Mouse (Mus musculus) neural tube, embryonic 12.5 days (tissue): ENCODE data around the gene Mybpc2. TPM values are rescaled to one million over a fixed set of nuclear protein-coding genes. Genes with fewer than 3 reads are reported as not detected.

Experiments used
- ATAC-seq: fragments of 200-750 bp; cut with Nextera tagmentation; 2 replicates; pipeline ENCODE4 v1.8.0; 2017; ENCODE audit warnings: low read depth, mild to moderate bottlenecking, moderate TSS enrichment, moderate library complexity; ENCODE audit not compliant: low FRiP score
- H3K27ac ChIP-seq: fragments of 300-500 bp; sonication (generic); 2 replicates; pipeline ENCODE4 v1.5.1; 2016
- H3K27me3 ChIP-seq: fragments of 300-500 bp; sonication (generic); replicated peaks from 2 replicates; pipeline ENCODE4 v1.6.1; 2016; ENCODE audit warnings: mild to moderate bottlenecking
- H3K36me3 ChIP-seq: fragments of 300-500 bp; sonication (generic); 2 replicates; pipeline ENCODE4 v1.6.1; 2016; ENCODE audit warnings: mild to moderate bottlenecking
- H3K4me1 ChIP-seq: fragments of 300-500 bp; sonication (generic); 2 replicates; pipeline ENCODE4 v1.6.1; 2016
- H3K4me2 ChIP-seq: fragments of 300-500 bp; sonication (generic); replicated peaks from 2 replicates; pipeline ENCODE4 v1.6.1; 2016; ENCODE audit warnings: mild to moderate bottlenecking
- H3K4me3 ChIP-seq: fragments of 300-500 bp; sonication (generic); 2 replicates; pipeline ENCODE4 v1.5.1; 2016
- H3K9ac ChIP-seq: fragments of 300-500 bp; sonication (generic); 2 replicates; pipeline ENCODE4 v1.6.1; 2016; ENCODE audit warnings: mild to moderate bottlenecking
- H3K9me3 ChIP-seq: fragments of 300-500 bp; sonication (generic); 2 replicates; pipeline ENCODE4 v1.6.1; 2016; ENCODE audit warnings: mild to moderate bottlenecking
- WGBS: fragments of 180-500 bp; shearing (Covaris S2); methylation state at CpG from one replicate; pipeline ENCODE4 v1.1.7; 2016; 5-methylcytosine and 5-hydroxymethylcytosine counted together
- polyA plus RNA-seq: library from polyadenylated mRNA; unstranded; fragments of >200 nt; fragmentation: Nextera tagmentation; extraction: Ambion mirVana; gene quantifications from 2 replicates; pipeline ENCODE4 v1.2.1, GENCODE M21; 2016

The Mybpc2 gene
- polyA plus RNA-seq, 1 experiment from 2014 or later: 0.11 TPM

DNA sequence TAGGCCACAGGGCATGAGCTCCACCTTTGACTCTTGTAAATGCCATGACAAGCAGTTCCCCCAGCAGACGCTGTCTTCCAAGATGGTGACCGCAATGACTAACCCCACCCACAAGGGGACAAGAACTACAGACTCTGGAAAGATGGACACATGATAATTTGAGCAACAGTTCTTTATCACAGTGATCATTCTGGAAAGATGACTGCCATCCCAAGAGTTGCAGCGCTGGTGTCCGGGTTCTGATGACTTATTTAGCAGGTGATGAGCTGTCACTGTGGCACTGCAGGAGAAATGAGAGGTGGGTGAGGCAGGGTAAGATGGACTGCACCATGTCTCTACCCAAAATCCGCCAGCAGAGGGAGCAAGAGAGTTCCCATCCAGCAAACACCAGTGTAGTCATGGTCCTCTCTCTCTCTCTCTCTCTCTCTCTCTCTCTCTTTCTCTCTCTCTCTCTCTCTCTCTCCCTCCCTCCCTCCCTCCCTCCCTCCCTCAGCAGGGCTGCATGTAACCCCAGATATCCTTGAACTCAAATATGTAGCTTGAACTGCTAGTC, 22.8 kb downstream of the Mybpc2 start:
- H3K4me1 ChIP-seq: peaks cover 4% of the 10 kb centered on the region; the same call in 1 of the 2 replicates
- H3K27ac ChIP-seq: no peak overlapping the region
- H3K9me3 ChIP-seq: no peaks in the 10 kb centered on the region
- no peak for ATAC-seq
- no peak overlapping the region for H3K9ac ChIP-seq
- WGBS: 38% methylated on average over 5 of the region's 5 CpGs
- no peak overlapping the region for H3K4me2 ChIP-seq
- no peak overlapping the region for H3K4me3 ChIP-seq
- H3K36me3 ChIP-seq: no peaks in the 10 kb centered on the region
- 0 out of 2 replicates have a peak, but pooled peaks cover 5% of the 10 kb centered on the region for H3K27me3 ChIP-seq

DNA sequence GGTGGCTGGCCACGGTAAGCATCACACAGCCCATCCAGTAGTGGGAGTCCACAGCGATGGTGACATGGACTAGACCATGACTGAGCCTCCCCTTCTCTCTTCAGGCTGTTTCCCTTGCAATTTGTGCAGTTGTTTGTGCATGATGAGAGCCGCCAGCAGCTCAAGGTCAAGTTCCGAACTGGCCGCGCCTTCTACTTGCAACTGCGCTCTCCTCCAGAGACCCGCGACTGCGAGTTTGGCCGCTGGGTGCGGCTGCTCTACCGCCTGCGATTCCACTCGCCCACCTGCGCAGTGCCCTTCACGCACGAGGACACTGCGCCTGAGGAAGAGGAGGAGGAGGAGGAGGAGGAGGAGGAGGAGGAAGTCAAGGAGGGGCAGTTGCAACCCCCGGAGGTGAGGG, 24.4 kb downstream of the Mybpc2 start:
- Histone ChIP-seq H3K4me1 (peaks cover 12% of the 10 kb centered on the region), H3K27ac (no peak overlapping the region), H3K9me3 (no peaks in the 10 kb centered on the region), H3K36me3 (no peaks in the 10 kb centered on the region), H3K9ac (no peak overlapping the region), H3K4me2 (no peak overlapping the region), H3K4me3 (no peak overlapping the region), H3K27me3 (0 out of 2 replicates have a peak, but pooled peaks cover 5% of the 10 kb centered on the region)
- 59% methylated on average over 20 of the region's 20 CpGs for WGBS
- ATAC-seq: no peak

DNA sequence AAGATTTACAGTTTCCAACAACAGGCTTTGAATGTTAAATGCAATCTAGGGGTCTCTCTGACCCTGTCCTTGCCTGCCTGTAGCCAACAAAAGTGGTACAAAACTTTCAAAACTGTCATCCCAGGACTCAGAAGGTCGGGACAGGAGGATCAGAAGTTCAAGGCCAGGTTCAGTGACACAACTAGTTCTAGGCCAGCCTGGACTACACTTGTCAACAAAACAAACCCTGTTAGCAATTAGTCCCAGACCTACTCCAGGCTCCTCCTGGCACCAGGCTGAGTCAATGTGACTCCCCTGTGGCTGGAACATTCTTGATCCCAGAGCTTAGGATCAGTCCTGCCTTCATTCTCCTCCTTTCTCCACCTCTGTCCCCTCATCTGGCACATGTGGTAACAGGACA, 25.5 kb downstream of the Mybpc2 start:
- H3K27me3 ChIP-seq: 0 out of 2 replicates have a peak, but pooled peaks cover 5% of the 10 kb centered on the region
- no peak overlapping the region for H3K4me3 ChIP-seq
- H3K9me3 ChIP-seq: no peaks in the 10 kb centered on the region
- H3K9ac ChIP-seq: no peak overlapping the region
- H3K36me3 ChIP-seq: no peaks in the 10 kb centered on the region
- peaks cover 18% of the 10 kb centered on the region for H3K4me1 ChIP-seq
- no peak for ATAC-seq
- 81% methylated on average over 1 of the region's 1 CpGs for WGBS
- H3K27ac ChIP-seq: no peak overlapping the region
- no peak overlapping the region for H3K4me2 ChIP-seq

DNA sequence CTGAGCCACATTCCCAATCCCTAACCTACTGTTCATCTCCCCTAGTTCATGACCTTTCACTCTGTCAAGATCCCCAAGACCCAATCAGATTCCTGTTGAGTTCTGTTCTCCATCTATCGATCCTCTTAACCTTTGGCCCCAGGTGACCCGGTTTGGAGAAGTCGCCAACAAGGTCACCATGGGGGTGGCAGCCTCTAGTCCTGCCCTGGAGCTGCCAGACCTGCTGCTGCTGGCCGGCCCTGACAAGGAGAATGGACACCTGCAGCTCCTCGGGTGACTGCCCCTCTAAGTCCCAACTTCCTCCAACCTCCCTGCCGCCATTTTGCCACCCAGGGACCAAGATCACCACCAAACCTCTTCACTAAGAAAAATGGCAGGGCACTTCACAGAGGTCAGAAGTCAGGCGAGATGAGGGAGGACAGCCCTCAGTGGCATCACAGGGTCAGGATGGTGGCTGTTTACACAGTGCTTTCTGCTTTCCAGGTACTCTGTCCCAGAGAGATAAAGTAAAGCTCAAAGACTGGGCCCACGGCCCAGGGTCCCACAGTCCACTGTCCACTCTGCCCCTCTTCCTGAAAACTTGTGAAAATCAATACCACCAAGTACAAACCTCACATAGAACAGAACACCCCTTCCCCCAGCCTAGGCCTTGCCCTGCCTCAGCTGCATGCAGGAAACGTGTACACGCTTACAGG, 26.9 kb downstream of the Mybpc2 start:
- H3K27me3 ChIP-seq: 0 out of 2 replicates have a peak, but pooled peaks cover 5% of the 10 kb centered on the region
- peaks cover 18% of the 10 kb centered on the region for H3K4me1 ChIP-seq
- H3K9ac ChIP-seq: 0 out of 2 replicates have a peak overlapping the region, but pooled peaks have one; percentile 83
- H3K9me3 ChIP-seq: no peaks in the 10 kb centered on the region
- peak overlapping the region; percentile 76 for H3K4me3 ChIP-seq
- peak overlapping the region; percentile 85 for H3K4me2 ChIP-seq
- no peak overlapping the region for H3K27ac ChIP-seq
- ATAC-seq: no peak
- peaks cover 10% of the 10 kb centered on the region for H3K36me3 ChIP-seq
- WGBS: 89% methylated on average over 10 of the region's 10 CpGs

DNA sequence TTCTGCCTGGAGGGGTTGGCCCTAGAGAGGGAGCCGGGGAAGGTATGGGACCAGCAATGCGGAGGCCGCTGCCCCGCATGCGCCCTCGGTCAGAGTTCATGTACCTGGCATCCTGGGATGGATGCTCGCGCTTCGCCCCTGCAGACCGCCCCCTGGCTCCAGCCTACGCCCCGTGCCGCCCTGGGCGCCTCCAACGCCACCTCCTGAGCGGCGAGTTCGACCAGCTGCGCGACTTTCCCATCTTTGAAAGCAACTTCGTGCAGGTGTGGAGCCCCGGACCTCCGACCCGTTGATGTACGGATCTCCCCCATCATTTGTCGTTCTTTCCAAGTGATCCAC, 27.7 kb downstream of the Mybpc2 start:
- H3K4me1 ChIP-seq: peaks cover 18% of the 10 kb centered on the region
- H3K9me3 ChIP-seq: no peaks in the 10 kb centered on the region
- H3K4me2 ChIP-seq: peak overlapping the region; percentile 85
- H3K9ac ChIP-seq: peak overlapping the region; percentile 83
- ATAC-seq: no peak
- peak overlapping the region; percentile 74 for H3K27ac ChIP-seq
- H3K4me3 ChIP-seq: peak overlapping the region; percentile 76
- 0 out of 2 replicates have a peak, but pooled peaks cover 5% of the 10 kb centered on the region for H3K27me3 ChIP-seq
- peaks cover 17% of the 10 kb centered on the region for H3K36me3 ChIP-seq
- WGBS: under 1% methylated on average over 26 of the region's 26 CpGs

DNA sequence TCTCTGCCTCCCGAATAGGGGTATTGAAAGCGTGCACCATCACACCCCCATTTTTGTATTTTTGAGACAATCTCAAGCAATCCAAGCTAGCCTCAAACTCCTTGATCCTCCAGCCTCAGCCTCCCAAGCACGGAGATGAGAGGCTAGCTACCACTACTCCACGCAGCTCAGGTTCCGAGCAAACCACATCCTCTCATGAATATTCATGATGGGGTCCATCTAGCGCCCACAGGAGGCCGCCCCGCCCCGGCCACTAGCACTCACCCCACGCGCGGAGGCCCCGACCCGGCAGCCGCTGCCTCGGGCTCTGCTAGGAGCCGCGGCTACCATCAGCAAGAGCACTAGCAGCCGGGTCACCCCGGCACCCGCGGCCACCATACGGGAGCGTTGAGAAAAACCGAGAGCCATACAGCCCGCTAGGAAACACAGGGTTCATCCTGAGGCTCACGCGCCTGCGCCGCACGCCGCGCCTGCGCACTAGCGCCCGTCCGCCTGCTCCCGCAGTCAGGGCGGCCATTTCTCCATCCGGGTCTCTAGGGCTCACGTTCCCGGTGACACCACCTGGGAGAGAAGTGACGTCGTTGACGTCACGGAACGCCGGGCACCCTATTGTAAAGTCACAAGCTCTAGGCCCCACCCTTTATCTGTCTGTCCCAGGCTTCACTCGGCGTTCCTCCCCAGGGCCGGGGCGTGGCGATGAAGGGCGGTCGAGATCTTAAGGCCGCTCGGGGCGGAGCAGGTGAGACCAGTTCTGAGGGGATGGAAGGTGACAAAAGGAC, 28.3 kb downstream of the Mybpc2 start, which contains the start of the genes Emc10 and Fam71e1:
Emc10 (minus strand) TSS at position 538 of the 779 bp plus-strand sequence.
Fam71e1 (plus strand) TSS at position 590 of the 779 bp plus-strand sequence.
- peaks cover 18% of the 10 kb centered on the region for H3K4me1 ChIP-seq
- peak within 1 kb of the TSS; percentile 84 for H3K9ac ChIP-seq
- WGBS: 1% methylated on average over 58 of the region's 58 CpGs
- peak; percentile 97 for ATAC-seq
- H3K27me3 ChIP-seq: 0 out of 2 replicates have a peak, but pooled peaks cover 5% of the 10 kb centered on the region
- peak within 1 kb of the TSS; percentile 76 for H3K4me3 ChIP-seq
- peaks cover 23% of the 10 kb centered on the region for H3K36me3 ChIP-seq
- H3K4me2 ChIP-seq: peak within 1 kb of the TSS; percentile 85
- no peaks in the 10 kb centered on the region for H3K9me3 ChIP-seq
- H3K27ac ChIP-seq: peak within 1 kb of the TSS; percentile 93

DNA sequence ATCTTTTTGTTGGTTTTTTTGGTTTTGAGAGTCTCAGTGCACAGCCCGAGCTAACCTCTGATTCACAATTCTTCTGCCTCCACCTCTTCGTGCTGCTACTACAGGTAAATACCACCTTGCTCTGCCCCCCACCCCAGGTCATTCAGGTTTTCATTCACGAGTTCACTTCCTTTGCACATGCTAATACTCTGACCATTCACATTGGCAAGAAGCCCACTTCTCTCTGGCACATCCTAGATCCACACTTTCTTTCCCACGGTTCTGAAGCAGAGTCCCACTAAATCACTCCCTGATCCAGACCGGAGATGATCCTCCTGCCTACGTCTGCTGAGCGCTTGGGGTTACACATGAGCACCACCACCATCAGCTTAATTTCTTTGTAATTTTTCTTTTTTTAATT, 29.4 kb downstream of the Mybpc2 start:
- peak overlapping the region; percentile 84 for H3K9ac ChIP-seq
- ATAC-seq: no peak
- no peak overlapping the region for H3K27ac ChIP-seq
- 0 out of 2 replicates have a peak, but pooled peaks cover 2% of the 10 kb centered on the region for H3K27me3 ChIP-seq
- H3K36me3 ChIP-seq: peaks cover 34% of the 10 kb centered on the region
- peak overlapping the region; percentile 85 for H3K4me2 ChIP-seq
- 87% methylated on average over 7 of the region's 7 CpGs for WGBS
- H3K9me3 ChIP-seq: no peaks in the 10 kb centered on the region
- H3K4me3 ChIP-seq: no peak overlapping the region
- H3K4me1 ChIP-seq: peaks cover 18% of the 10 kb centered on the region

DNA sequence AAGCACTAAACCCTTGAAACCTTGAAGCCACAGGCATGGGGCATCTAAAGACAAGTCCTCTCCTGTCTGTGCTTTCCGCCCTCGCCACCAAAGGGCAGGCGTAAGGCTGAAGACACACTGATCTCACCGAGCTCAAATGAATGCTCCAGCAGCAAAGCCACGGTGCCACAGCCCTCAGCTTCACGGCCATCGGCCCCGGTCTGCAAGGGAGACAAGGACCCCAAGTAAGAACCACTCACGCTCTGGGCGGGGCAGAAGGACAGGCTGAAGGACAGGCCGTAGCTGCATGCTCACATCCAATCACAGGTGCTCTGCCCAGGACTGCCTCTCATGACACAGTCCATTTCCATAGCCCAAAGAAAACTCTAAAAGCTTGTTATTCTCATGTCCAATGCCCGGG, 29.8 kb downstream of the Mybpc2 start:
- H3K27ac ChIP-seq: no peak overlapping the region
- H3K4me2 ChIP-seq: peak overlapping the region; percentile 85
- WGBS: 90% methylated on average over 12 of the region's 12 CpGs
- no peak overlapping the region for H3K9ac ChIP-seq
- H3K9me3 ChIP-seq: no peaks in the 10 kb centered on the region
- peaks cover 18% of the 10 kb centered on the region for H3K4me1 ChIP-seq
- H3K27me3 ChIP-seq: no peaks in the 10 kb centered on the region
- ATAC-seq: no peak
- H3K36me3 ChIP-seq: peaks cover 38% of the 10 kb centered on the region
- H3K4me3 ChIP-seq: no peak overlapping the region

DNA sequence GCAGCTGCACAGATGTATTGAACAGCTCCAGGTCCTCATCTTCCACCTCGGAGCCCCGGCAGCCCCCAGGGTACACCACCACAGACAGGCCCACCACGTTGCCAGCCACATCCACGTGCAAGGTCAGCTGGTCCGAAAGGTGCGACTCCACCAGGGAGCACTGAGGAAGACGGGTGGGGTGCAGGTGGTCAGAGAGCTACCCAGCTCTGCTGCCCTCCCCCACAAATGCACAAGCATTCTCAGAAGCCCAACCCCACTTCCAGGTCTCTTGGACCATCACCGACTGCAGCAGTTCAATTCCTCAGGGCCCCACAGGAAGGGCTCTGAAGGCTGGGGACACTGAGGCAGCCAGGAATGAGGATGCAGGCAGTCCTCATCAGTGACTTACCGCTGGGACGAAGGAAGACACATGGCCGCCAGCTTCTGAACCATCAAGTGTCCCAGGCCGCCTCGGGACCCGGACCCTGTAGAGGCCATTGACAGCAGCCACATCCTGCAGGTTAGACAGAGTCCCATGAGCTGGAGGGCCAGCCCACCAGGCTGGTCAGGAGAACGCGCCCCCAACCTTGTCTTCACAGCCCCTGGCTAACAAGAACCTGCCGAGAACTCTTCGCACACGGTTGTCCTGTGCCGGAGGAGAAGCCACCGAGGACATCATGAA, 32.2 kb downstream of the Mybpc2 start:
- no peak for ATAC-seq
- H3K27ac ChIP-seq: no peak overlapping the region
- no peak overlapping the region for H3K4me2 ChIP-seq
- no peak overlapping the region for H3K9ac ChIP-seq
- peaks cover 16% of the 10 kb centered on the region for H3K4me1 ChIP-seq
- H3K36me3 ChIP-seq: peaks cover 46% of the 10 kb centered on the region
- H3K4me3 ChIP-seq: no peak overlapping the region
- H3K9me3 ChIP-seq: no peaks in the 10 kb centered on the region
- no peaks in the 10 kb centered on the region for H3K27me3 ChIP-seq
- 95% methylated on average over 21 of the region's 21 CpGs for WGBS

DNA sequence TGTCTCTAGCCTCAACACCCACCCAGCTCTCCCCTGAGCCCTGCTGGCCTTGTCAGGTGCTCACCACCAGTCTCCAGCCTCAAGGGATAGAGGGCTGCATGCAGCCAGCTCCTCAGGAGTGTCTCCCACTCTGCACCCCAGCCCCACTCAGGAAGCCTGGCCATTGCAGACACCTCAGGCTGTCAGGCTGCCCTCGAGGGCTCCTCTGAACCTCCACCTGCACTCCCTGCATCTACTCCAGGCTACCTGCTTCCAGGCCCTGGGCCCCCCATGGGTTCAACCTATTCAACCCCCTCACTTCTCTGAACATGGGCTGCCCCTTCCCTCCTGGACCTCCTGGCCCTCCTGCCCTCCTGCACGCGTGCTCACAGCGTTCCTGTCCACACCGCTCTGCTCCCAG, 33.1 kb downstream of the Mybpc2 start:
- ATAC-seq: no peak
- H3K9ac ChIP-seq: 0 out of 2 replicates have a peak overlapping the region, but pooled peaks have one; percentile 10
- no peaks in the 10 kb centered on the region for H3K27me3 ChIP-seq
- H3K9me3 ChIP-seq: no peaks in the 10 kb centered on the region
- H3K4me3 ChIP-seq: no peak overlapping the region
- peaks cover 17% of the 10 kb centered on the region for H3K4me1 ChIP-seq
- H3K36me3 ChIP-seq: peaks cover 46% of the 10 kb centered on the region
- 94% methylated on average over 5 of the region's 5 CpGs for WGBS
- no peak overlapping the region for H3K27ac ChIP-seq
- H3K4me2 ChIP-seq: no peak overlapping the region

DNA sequence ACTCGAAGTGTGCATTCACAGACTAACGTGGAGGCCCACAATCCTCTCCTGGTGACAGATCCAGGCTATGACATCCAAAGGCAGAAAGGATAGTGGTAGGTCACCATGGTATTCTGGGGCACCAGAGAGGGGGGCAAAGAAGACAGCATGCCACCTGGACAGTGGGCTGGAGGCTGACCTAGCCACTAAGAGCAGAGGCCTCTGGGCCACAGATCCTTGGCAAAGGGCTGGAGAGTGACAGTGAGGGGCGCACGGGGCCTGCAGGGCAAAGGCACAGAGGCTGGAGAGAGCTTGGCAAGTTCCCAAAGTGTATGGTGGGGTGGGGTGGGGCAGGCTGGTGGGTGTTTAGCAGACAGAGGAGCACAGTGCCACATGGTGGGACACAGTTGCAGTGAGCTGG, 34.2 kb downstream of the Mybpc2 start:
- H3K4me3 ChIP-seq: no peak overlapping the region
- H3K36me3 ChIP-seq: peaks cover 46% of the 10 kb centered on the region
- ATAC-seq: no peak
- no peaks in the 10 kb centered on the region for H3K9me3 ChIP-seq
- H3K9ac ChIP-seq: 0 out of 2 replicates have a peak overlapping the region, but pooled peaks have one; percentile 5
- H3K27ac ChIP-seq: no peak overlapping the region
- H3K4me2 ChIP-seq: no peak overlapping the region
- H3K27me3 ChIP-seq: no peaks in the 10 kb centered on the region
- H3K4me1 ChIP-seq: peaks cover 11% of the 10 kb centered on the region
- WGBS: 92% methylated on average over 4 of the region's 4 CpGs
